Mouse (Mus musculus) midbrain, embryonic 11.5 days (tissue): ENCODE measurements around the gene Atxn1. TPM values are rescaled to one million over a fixed set of nuclear protein-coding genes. Genes with fewer than 3 reads are reported as not detected.

ENCODE experiments used
- ATAC-seq: fragments of 200-750 bp; cut with Nextera tagmentation; 2 replicates; pipeline ENCODE4 v1.8.0; 2017; ENCODE audit warnings: moderate TSS enrichment, moderate library complexity; ENCODE audit not compliant: low FRiP score
- DNase-seq: peaks from one replicate; pipeline ENCODE4 v3.0.0; 2015; ENCODE audit warnings: low spot score; ENCODE audit errors: missing footprints
- H3K27ac ChIP-seq: fragments of 300-500 bp; sonication (generic); 2 replicates; pipeline ENCODE4 v1.5.1; 2014; ENCODE audit warnings: low read depth, low read length
- H3K27me3 ChIP-seq: fragments of 300-500 bp; sonication (generic); 2 replicates; pipeline ENCODE4 v1.6.1; 2014; ENCODE audit warnings: mild to moderate bottlenecking, low read length, moderate library complexity, mixed read lengths; ENCODE audit not compliant: control insufficient read depth, insufficient read depth
- H3K36me3 ChIP-seq: fragments of 300-500 bp; sonication (generic); 2 replicates; pipeline ENCODE4 v1.6.1; 2014; ENCODE audit warnings: mild to moderate bottlenecking, low read length, moderate library complexity, mixed read lengths; ENCODE audit not compliant: control insufficient read depth, insufficient read depth
- H3K4me1 ChIP-seq: fragments of 300-500 bp; sonication (generic); 2 replicates; pipeline ENCODE4 v1.6.1; 2014; ENCODE audit warnings: low read length; ENCODE audit not compliant: control insufficient read depth, insufficient read depth
- H3K4me2 ChIP-seq: fragments of 300-500 bp; sonication (generic); 2 replicates; pipeline ENCODE4 v1.6.1; 2014; ENCODE audit warnings: mild to moderate bottlenecking, moderate library complexity
- H3K4me3 ChIP-seq: fragments of 300-500 bp; sonication (generic); 2 replicates; pipeline ENCODE4 v1.5.1; 2014; ENCODE audit warnings: low read depth, low read length
- H3K9ac ChIP-seq: fragments of 300-500 bp; sonication (generic); 2 replicates; pipeline ENCODE4 v1.6.1; 2014; ENCODE audit warnings: low read length
- H3K9me3 ChIP-seq: fragments of 300-500 bp; sonication (generic); 2 replicates; pipeline ENCODE4 v1.6.1; 2016; ENCODE audit warnings: low read length; ENCODE audit not compliant: control insufficient read depth
- WGBS: fragments of 180-500 bp; shearing (Covaris S2); extraction: QIAGEN DNeasy Blood & Tissue Kit; methylation state at CpG from one replicate; pipeline ENCODE4 v1.1.7; 2014; 5-methylcytosine and 5-hydroxymethylcytosine counted together
- polyA plus RNA-seq: library from polyadenylated mRNA; unstranded; fragments of >200 nt; fragmentation: Nextera tagmentation; extraction: Ambion mirVana; gene quantifications from 2 replicates; pipeline ENCODE4 v1.2.1, GENCODE M21; 2014

Gene Atxn1
- polyA plus RNA-seq, 1 experiment from 2014 or later: 1.7 TPM

GRCm38 (mm10) chr13:45775516-45775915 lies 189.3 kb downstream of the Atxn1 start:
- Histone ChIP-seq H3K4me3 (no peak overlapping the region), H3K4me1 (no peaks in the 10 kb centered on the region), H3K27me3 (no peaks in the 10 kb centered on the region), H3K4me2 (no peak overlapping the region), H3K9ac (no peak overlapping the region), H3K27ac (no peak overlapping the region), H3K9me3 (peaks cover 2% of the 10 kb centered on the region; the same call in 1 of the 2 replicates), H3K36me3 (no peaks in the 10 kb centered on the region)
- DNase-seq (no peak), ATAC-seq (no peak)
- WGBS: 100% methylated on average over 1 of the region's 1 CpGs

GRCm38 (mm10) chr13:45773381-45774168 lies 191.2 kb downstream of the Atxn1 start:
- no peak overlapping the region for H3K9ac ChIP-seq
- no peak for ATAC-seq
- no peak for DNase-seq
- H3K27ac ChIP-seq: no peak overlapping the region
- H3K4me1 ChIP-seq: no peaks in the 10 kb centered on the region
- 82% methylated on average over 21 of the region's 21 CpGs for WGBS
- no peaks in the 10 kb centered on the region for H3K9me3 ChIP-seq
- H3K36me3 ChIP-seq: no peaks in the 10 kb centered on the region
- H3K4me2 ChIP-seq: no peak overlapping the region
- no peak overlapping the region for H3K4me3 ChIP-seq
- no peaks in the 10 kb centered on the region for H3K27me3 ChIP-seq

- H3K36me3 ChIP-seq: no peaks in the 10 kb centered on the region
- no peak overlapping the region for H3K9ac ChIP-seq
- H3K9me3 ChIP-seq: no peaks in the 10 kb centered on the region
- DNase-seq: no peak
- WGBS: 93% methylated on average over 11 of the region's 11 CpGs
- no peak overlapping the region for H3K4me3 ChIP-seq
- H3K4me1 ChIP-seq: no peaks in the 10 kb centered on the region
- ATAC-seq: no peak
- H3K27me3 ChIP-seq: no peaks in the 10 kb centered on the region
- H3K4me2 ChIP-seq: no peak overlapping the region
- no peak overlapping the region for H3K27ac ChIP-seq
Observed at GRCm38 (mm10) chr13:45769757-45770156, 195.1 kb downstream of the Atxn1 start.

GRCm38 (mm10) chr13:45768250-45768649 lies 196.6 kb downstream of the Atxn1 start:
- Histone ChIP-seq H3K4me2 (no peak overlapping the region), H3K27ac (no peak overlapping the region), H3K4me3 (no peak overlapping the region), H3K4me1 (no peaks in the 10 kb centered on the region), H3K9me3 (no peaks in the 10 kb centered on the region), H3K27me3 (no peaks in the 10 kb centered on the region), H3K9ac (no peak overlapping the region), H3K36me3 (no peaks in the 10 kb centered on the region)
- WGBS: 79% methylated on average over 3 of the region's 3 CpGs
- ATAC-seq (no peak), DNase-seq (no peak)

GRCm38 (mm10) chr13:45764354-45764753 lies 200.5 kb downstream of the Atxn1 start:
- ATAC-seq (no peak), DNase-seq (no peak)
- no peak overlapping the region for H3K4me2 ChIP-seq
- no peaks in the 10 kb centered on the region for H3K4me1 ChIP-seq
- WGBS: 94% methylated on average over 5 of the region's 5 CpGs
- H3K9me3 ChIP-seq: no peaks in the 10 kb centered on the region
- no peak overlapping the region for H3K9ac ChIP-seq
- H3K27ac ChIP-seq: no peak overlapping the region
- no peaks in the 10 kb centered on the region for H3K27me3 ChIP-seq
- no peak overlapping the region for H3K4me3 ChIP-seq
- H3K36me3 ChIP-seq: no peaks in the 10 kb centered on the region

- ATAC-seq: no peak
- Histone ChIP-seq H3K36me3 (no peaks in the 10 kb centered on the region), H3K27me3 (no peaks in the 10 kb centered on the region), H3K4me3 (no peak overlapping the region), H3K9ac (no peak overlapping the region), H3K9me3 (no peaks in the 10 kb centered on the region), H3K4me2 (no peak overlapping the region), H3K4me1 (no peaks in the 10 kb centered on the region), H3K27ac (no peak overlapping the region)
- no peak for DNase-seq
- 79% methylated on average over 7 of the region's 7 CpGs for WGBS
Observed at GRCm38 (mm10) chr13:45762278-45762677, 202.5 kb downstream of the Atxn1 start.

GRCm38 (mm10) chr13:45754483-45754882 lies 210.3 kb downstream of the Atxn1 start:
- no peak for ATAC-seq
- H3K9ac ChIP-seq: no peak overlapping the region
- WGBS: 90% methylated on average over 1 of the region's 1 CpGs
- no peak overlapping the region for H3K4me2 ChIP-seq
- H3K27ac ChIP-seq: no peak overlapping the region
- no peak overlapping the region for H3K4me3 ChIP-seq
- no peaks in the 10 kb centered on the region for H3K4me1 ChIP-seq
- no peaks in the 10 kb centered on the region for H3K9me3 ChIP-seq
- no peak for DNase-seq
- H3K27me3 ChIP-seq: no peaks in the 10 kb centered on the region
- no peaks in the 10 kb centered on the region for H3K36me3 ChIP-seq

- DNase-seq: no peak
- 82% methylated on average over 5 of the region's 5 CpGs for WGBS
- Histone ChIP-seq H3K4me3 (no peak overlapping the region), H3K4me2 (no peak overlapping the region), H3K9me3 (no peaks in the 10 kb centered on the region), H3K4me1 (no peaks in the 10 kb centered on the region; the same call in 1 of the 2 replicates), H3K27ac (no peak overlapping the region), H3K36me3 (no peaks in the 10 kb centered on the region), H3K27me3 (no peaks in the 10 kb centered on the region), H3K9ac (no peak overlapping the region)
- ATAC-seq: no peak
Observed at GRCm38 (mm10) chr13:45752498-45752897, 212.3 kb downstream of the Atxn1 start.

GRCm38 (mm10) chr13:45751231-45751630 lies 213.6 kb downstream of the Atxn1 start:
- Histone ChIP-seq H3K9me3 (no peaks in the 10 kb centered on the region), H3K4me3 (no peak overlapping the region), H3K4me2 (no peak overlapping the region), H3K4me1 (no peaks in the 10 kb centered on the region; the same call in 1 of the 2 replicates), H3K9ac (no peak overlapping the region), H3K27ac (no peak overlapping the region), H3K36me3 (no peaks in the 10 kb centered on the region), H3K27me3 (no peaks in the 10 kb centered on the region)
- ATAC-seq (no peak), DNase-seq (no peak)
- 69% methylated on average over 2 of the region's 2 CpGs for WGBS
